Mouse (Mus musculus): ENCODE data around the gene Nkain2.
"Not testable (repeated sequence)": the region's sequence is repeated elsewhere in the genome, so short reads cannot be mapped to it uniquely, and the experiment has no call there.

Gene Nkain2

GRCm38 (mm10) chr10:32889652-32890506 is at the start of gene Nkain2:
Gene Nkain2, minus strand, starts transcription at chr10:32890462.
- peak; percentile 46 to 51 for DNase-seq

- no peak for DNase-seq
These were observed 49.6 kb upstream of the Nkain2 start for GRCm38 (mm10) chr10:32939853-32940252.

GRCm38 (mm10) chr10:32895093-32895492 is 4.8 kb upstream of the Nkain2 start:
- DNase-seq: peak; percentile 4 to 9

- DNase-seq: peak; percentile 59 to 69
These were observed 357 bp upstream of the Nkain2 start for GRCm38 (mm10) chr10:32890507-32891131.

GRCm38 (mm10) chr10:32881977-32882376 is 8.3 kb downstream of the Nkain2 start:
- DNase-seq: no peak

GRCm38 (mm10) chr10:32870691-32871406 is 19.4 kb downstream of the Nkain2 start:
- DNase-seq: no peak

- no peak for DNase-seq
These were observed 20.7 kb downstream of the Nkain2 start for GRCm38 (mm10) chr10:32869541-32869940.

- DNase-seq: no peak
These were observed 74.9 kb downstream of the Nkain2 start for GRCm38 (mm10) chr10:32815210-32815883.

GRCm38 (mm10) chr10:32796215-32796614 is 94.0 kb downstream of the Nkain2 start:
- DNase-seq: no peak

- DNase-seq: no peak
These were observed 99.7 kb downstream of the Nkain2 start for GRCm38 (mm10) chr10:32790541-32790940.

GRCm38 (mm10) chr10:32782732-32783359 is 107.4 kb downstream of the Nkain2 start:
- no peak for DNase-seq

GRCm38 (mm10) chr10:32738989-32739388 is 151.3 kb downstream of the Nkain2 start:
- no peak for DNase-seq

- DNase-seq: not testable (repeated sequence)
These were observed 183.7 kb downstream of the Nkain2 start for GRCm38 (mm10) chr10:32706579-32706978.

- DNase-seq: no peak
These were observed 193.6 kb downstream of the Nkain2 start for GRCm38 (mm10) chr10:32696661-32697060.

GRCm38 (mm10) chr10:32684548-32684947 is 205.7 kb downstream of the Nkain2 start:
- no peak for DNase-seq

GRCm38 (mm10) chr10:32640256-32640655 is 250.0 kb downstream of the Nkain2 start:
- no peak for DNase-seq

GRCm38 (mm10) chr10:32639173-32639572 is 251.1 kb downstream of the Nkain2 start:
- no peak for DNase-seq

GRCm38 (mm10) chr10:32631043-32631442 is 259.2 kb downstream of the Nkain2 start:
- DNase-seq: no peak

- no peak for DNase-seq
These were observed 285.8 kb downstream of the Nkain2 start for GRCm38 (mm10) chr10:32604448-32604847.

GRCm38 (mm10) chr10:32602798-32603197 is 287.5 kb downstream of the Nkain2 start:
- DNase-seq: no peak

- DNase-seq: no peak
These were observed 295.3 kb downstream of the Nkain2 start for GRCm38 (mm10) chr10:32594998-32595397.

- DNase-seq: no peak
These were observed 313.0 kb downstream of the Nkain2 start for GRCm38 (mm10) chr10:32577276-32577580.
